17 mouse cellular contexts compared by ENCODE assay signal in the genomic region with DNA sequence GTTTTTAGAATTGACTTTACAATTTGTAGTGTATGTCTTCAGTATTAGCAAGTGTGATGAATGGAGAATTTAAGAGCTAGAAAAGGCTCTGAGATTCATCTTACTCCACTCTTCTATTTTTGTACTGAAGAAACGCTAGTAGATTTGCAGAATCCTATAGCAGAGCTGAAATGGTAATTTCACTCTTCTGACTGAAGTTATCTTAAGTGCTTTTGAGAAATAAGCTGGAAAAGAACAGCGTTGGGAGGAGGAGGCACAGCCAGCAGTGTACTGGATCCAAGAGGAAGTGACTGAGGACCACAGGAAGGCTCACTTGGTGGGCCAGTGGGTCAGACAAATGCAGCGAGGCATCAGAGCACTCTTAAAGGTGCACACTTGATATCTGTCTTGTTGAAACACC.
A peak's percentile ranks its signal among the peaks of the same experiment; 100 is the strongest.
DNase-seq lines count a peak whose midpoint lies in the region; ATAC-seq and TF ChIP-seq lines count a peak whose summit lies in the region.
"Had no signal": no experiment of that assay in that cellular context is flagged by ENCODE, and none has a peak within 500 bp of the region (broad histone marks: within the 10 kb centered on the region; RNA-seq: fewer than 3 reads in every experiment).

No protein-coding gene starts in this region.

- no peak for TF ChIP-seq CTCF in left cerebral cortex, adult 2 months (IDR thresholded peaks at IDR 0.05)
- TF ChIP-seq CTCF in midbrain, postnatal 0 days (IDR thresholded peaks at IDR 0.05), result no peak

- no peak overlapping the region for H3K9ac ChIP-seq in heart, embryonic 12.5 days
- H3K9ac ChIP-seq in midbrain, postnatal 0 days (replicated peaks; ENCODE audit: low read length, poor library complexity, severe bottlenecking), result no peak overlapping the region
- H3K9ac ChIP-seq in midbrain, embryonic 16.5 days (ENCODE audit: low read depth, low read length), result no peak overlapping the region
- H3K9ac ChIP-seq: embryonic facial prominence, embryonic 12.5 days; forebrain, embryonic 13.5 days; forebrain, embryonic 15.5 days had no signal

- H3K4me3 ChIP-seq in heart, embryonic 12.5 days, result no peak overlapping the region
- no peak overlapping the region for H3K4me3 ChIP-seq in left cerebral cortex, adult 2 months
- no peak overlapping the region for H3K4me3 ChIP-seq in midbrain, postnatal 0 days (ENCODE audit: low read depth, low read length)
- no peak overlapping the region for H3K4me3 ChIP-seq in midbrain, embryonic 16.5 days (ENCODE audit: low read depth, low read length)
- H3K4me3 ChIP-seq: embryonic facial prominence, embryonic 10.5 days; embryonic facial prominence, embryonic 12.5 days; forebrain, embryonic 13.5 days; forebrain, embryonic 15.5 days had no signal

- WGBS in heart, embryonic 12.5 days, result 54% methylated on average over 3 of the region's 3 CpGs
- 77% methylated on average over 3 of the region's 3 CpGs for WGBS in midbrain, postnatal 0 days
- WGBS in midbrain, embryonic 16.5 days, result 82% methylated on average over 3 of the region's 3 CpGs

- no peaks in the 10 kb centered on the region for H3K27me3 ChIP-seq in heart, embryonic 12.5 days (replicated peaks)
- H3K27me3 ChIP-seq in midbrain, postnatal 0 days (ENCODE audit: insufficient read depth, low read length), result no peaks in the 10 kb centered on the region
- no peaks in the 10 kb centered on the region for H3K27me3 ChIP-seq in midbrain, embryonic 16.5 days (ENCODE audit: control insufficient read depth, insufficient read depth, low read depth, low read length)
- H3K27me3 ChIP-seq: embryonic facial prominence, embryonic 12.5 days; forebrain, embryonic 13.5 days; forebrain, embryonic 15.5 days had no signal

- H3K9me3 ChIP-seq in heart, embryonic 12.5 days (replicated peaks), result no peaks in the 10 kb centered on the region
- H3K9me3 ChIP-seq in midbrain, postnatal 0 days (ENCODE audit: low read length), result no peaks in the 10 kb centered on the region
- H3K9me3 ChIP-seq in midbrain, embryonic 16.5 days (replicated peaks; ENCODE audit: control insufficient read depth, low read length, poor library complexity, severe bottlenecking), result no peaks in the 10 kb centered on the region
- H3K9me3 ChIP-seq: embryonic facial prominence, embryonic 10.5 days; embryonic facial prominence, embryonic 12.5 days; forebrain, embryonic 13.5 days; forebrain, embryonic 15.5 days had no signal

- peaks cover 15% of the 10 kb centered on the region for H3K4me1 ChIP-seq in heart, embryonic 12.5 days (replicated peaks)
- no peaks in the 10 kb centered on the region for H3K4me1 ChIP-seq in midbrain, postnatal 0 days (ENCODE audit: insufficient read depth, low read length)
- H3K4me1 ChIP-seq in midbrain, embryonic 16.5 days (ENCODE audit: control insufficient read depth, insufficient read depth, low read length), result no peaks in the 10 kb centered on the region

- H3K36me3 ChIP-seq in heart, embryonic 12.5 days, result no peaks in the 10 kb centered on the region
- no peaks in the 10 kb centered on the region for H3K36me3 ChIP-seq in midbrain, postnatal 0 days (ENCODE audit: insufficient read depth, low read length)
- H3K36me3 ChIP-seq in midbrain, embryonic 16.5 days (ENCODE audit: control insufficient read depth, insufficient read depth, low read length), result no peaks in the 10 kb centered on the region
- H3K36me3 ChIP-seq: embryonic facial prominence, embryonic 10.5 days; embryonic facial prominence, embryonic 12.5 days; forebrain, embryonic 15.5 days had no signal

- peak; percentile 81 for DNase-seq in heart, adult 11 months
- no peak for DNase-seq in left cerebral cortex, adult 2 months (ENCODE audit: extremely low spot score in 1 of 2, low spot score in 2 of 2)
- no peak for DNase-seq in left cerebral cortex, postnatal 10 days (ENCODE audit: extremely low spot score in 1 of 2, low spot score in 2 of 2)
- no peak for DNase-seq in midbrain, postnatal 0 days (ENCODE audit: low spot score)
- no peak for DNase-seq in urinary bladder, postnatal 10 days (ENCODE audit: low spot score)
- DNase-seq: adrenal gland, postnatal 25 days; cerebellum, adult 11-12 months; cerebellum, adult 2 months; cerebellum, adult 9-10 months; cerebellum, postnatal 10 days; cerebellum, postnatal 25 days had no signal

- no peak overlapping the region for H3K4me2 ChIP-seq in heart, embryonic 12.5 days
- H3K4me2 ChIP-seq in midbrain, postnatal 0 days (ENCODE audit: low read depth, low read length, poor library complexity, severe bottlenecking), result no peak overlapping the region
- H3K4me2 ChIP-seq in midbrain, embryonic 16.5 days (ENCODE audit: low read length), result no peak overlapping the region
- H3K4me2 ChIP-seq: embryonic facial prominence, embryonic 12.5 days; forebrain, embryonic 13.5 days; forebrain, embryonic 15.5 days had no signal

- ATAC-seq in heart, embryonic 12.5 days (ENCODE audit: insufficient number of reproducible peaks, low FRiP score), result no peak
- ATAC-seq in midbrain, postnatal 0 days (ENCODE audit: low FRiP score), result no peak
- ATAC-seq in midbrain, embryonic 16.5 days, result no peak
- ATAC-seq: forebrain, embryonic 13.5 days; forebrain, embryonic 15.5 days had no signal

- H3K27ac ChIP-seq in heart, embryonic 12.5 days (ENCODE audit: poor library complexity, severe bottlenecking), result no peak overlapping the region
- H3K27ac ChIP-seq in left cerebral cortex, adult 2 months, result peak overlapping the region; percentile 38; the same call in 1 of the 2 replicates
- 0 out of 2 replicates have a peak overlapping the region, but pooled peaks have one; percentile 6 for H3K27ac ChIP-seq in midbrain, postnatal 0 days (ENCODE audit: low read depth, low read length)
- no peak overlapping the region for H3K27ac ChIP-seq in midbrain, embryonic 16.5 days (ENCODE audit: low read length)
- H3K27ac ChIP-seq: embryonic facial prominence, embryonic 10.5 days; embryonic facial prominence, embryonic 12.5 days; forebrain, embryonic 13.5 days; forebrain, embryonic 15.5 days had no signal

- intact Hi-C loops in left cerebral cortex, adult 2 months (cut with DNase I), result no loop called here
- intact Hi-C loops in left cerebral cortex, postnatal 10 days (cut with DNase I), result no loop called here

Comparison
In these comparisons a context has a peak if more than half of its experiments do, and no peak if none do; other contexts are left out.
1. H3K27ac ChIP-seq: peak in left cerebral cortex, adult 2 months (single experiment) and midbrain, postnatal 0 days (single experiment); none in heart, embryonic 12.5 days (single experiment) and midbrain, embryonic 16.5 days (single experiment).